Mouse (Mus musculus): Measurements from ENCODE around the gene Afm.

Afm gene

GRCm38 (mm10) chr5:90560743-90561142, 42.0 kb downstream of the Afm start, which contains the start of gene 5830473C10Rik:
Gene 5830473C10Rik (plus strand): TSS chr5:90561107.
- no peak for DNase-seq

- DNase-seq: no peak
Observed at GRCm38 (mm10) chr5:90561721-90562275, 43.1 kb downstream of the Afm start.

GRCm38 (mm10) chr5:90562880-90563279, 44.1 kb downstream of the Afm start:
- no peak for DNase-seq

GRCm38 (mm10) chr5:90564161-90564560, 45.4 kb downstream of the Afm start:
- DNase-seq: no peak

- no peak for DNase-seq
Observed at GRCm38 (mm10) chr5:90565205-90565604, 46.5 kb downstream of the Afm start.

- peak; percentile 14 for DNase-seq
Observed at GRCm38 (mm10) chr5:90567788-90568187, 49.1 kb downstream of the Afm start.

GRCm38 (mm10) chr5:90568338-90568737, 49.6 kb downstream of the Afm start:
- DNase-seq: peak; percentile 41

- DNase-seq: peak; percentile 38
Observed at GRCm38 (mm10) chr5:90571216-90571615, 52.5 kb downstream of the Afm start.

GRCm38 (mm10) chr5:90577751-90578150, 59.0 kb downstream of the Afm start:
- DNase-seq: peak; percentile 27

GRCm38 (mm10) chr5:90579556-90579955, 60.8 kb downstream of the Afm start:
- no peak for DNase-seq

- no peak for DNase-seq
Observed at GRCm38 (mm10) chr5:90582179-90582578, 63.4 kb downstream of the Afm start.

- no peak for DNase-seq
Observed at GRCm38 (mm10) chr5:90584799-90585198, 66.1 kb downstream of the Afm start.

GRCm38 (mm10) chr5:90586511-90586910, 67.8 kb downstream of the Afm start:
- no peak for DNase-seq

- no peak for DNase-seq
Observed at GRCm38 (mm10) chr5:90588104-90588503, 69.4 kb downstream of the Afm start.

GRCm38 (mm10) chr5:90588708-90589595, 70.2 kb downstream of the Afm start:
- DNase-seq: peak; percentile 82

- peak; percentile 24 for DNase-seq
Observed at GRCm38 (mm10) chr5:90590676-90591075, 71.9 kb downstream of the Afm start.

- DNase-seq: no peak
Observed at GRCm38 (mm10) chr5:90591936-90592335, 73.2 kb downstream of the Afm start.

GRCm38 (mm10) chr5:90594945-90595344, 76.2 kb downstream of the Afm start:
- no peak for DNase-seq

GRCm38 (mm10) chr5:90596155-90596554, 77.4 kb downstream of the Afm start:
- DNase-seq: no peak

GRCm38 (mm10) chr5:90601469-90601868, 82.7 kb downstream of the Afm start:
- peak; percentile 74 for DNase-seq

Measured in kidney, postnatal 10 days (tissue).